Mouse (Mus musculus) stomach, embryonic 15.5 days (tissue): ENCODE measurements around the gene Qrfpr. TPM values are rescaled to one million over a fixed set of nuclear protein-coding genes. Genes with fewer than 3 reads are reported as not detected.

Experiments used
- ATAC-seq: fragments of 200-750 bp; cut with Nextera tagmentation; 2 replicates; pipeline ENCODE4 v1.8.0; 2017; ENCODE audit warnings: low read depth, moderate number of reproducible peaks, moderate TSS enrichment; ENCODE audit not compliant: insufficient read depth, low FRiP score
- H3K27ac ChIP-seq: fragments of 300-500 bp; sonication (generic); 2 replicates; pipeline ENCODE4 v1.5.1; 2015; ENCODE audit warnings: mild to moderate bottlenecking, inconsistent platforms
- H3K27me3 ChIP-seq: fragments of 300-500 bp; sonication (generic); replicated peaks from 2 replicates; pipeline ENCODE4 v1.6.1; 2015; ENCODE audit warnings: inconsistent platforms
- H3K36me3 ChIP-seq: fragments of 300-500 bp; sonication (generic); 2 replicates; pipeline ENCODE4 v1.6.1; 2015; ENCODE audit warnings: inconsistent platforms
- H3K4me1 ChIP-seq: fragments of 300-500 bp; sonication (generic); 2 replicates; pipeline ENCODE4 v1.6.1; 2015; ENCODE audit warnings: inconsistent platforms
- H3K4me2 ChIP-seq: fragments of 300-500 bp; sonication (generic); 2 replicates; pipeline ENCODE4 v1.6.1; 2015; ENCODE audit warnings: mild to moderate bottlenecking, inconsistent platforms
- H3K4me3 ChIP-seq: fragments of 300-500 bp; sonication (generic); replicated peaks from 2 replicates; pipeline ENCODE4 v1.5.1; 2015; ENCODE audit warnings: inconsistent platforms
- H3K9ac ChIP-seq: fragments of 300-500 bp; sonication (generic); 2 replicates; pipeline ENCODE4 v1.6.1; 2015; ENCODE audit warnings: inconsistent platforms
- H3K9me3 ChIP-seq: fragments of 300-500 bp; sonication (generic); 2 replicates; pipeline ENCODE4 v1.6.1; 2016; ENCODE audit warnings: inconsistent platforms
- WGBS: fragments of 180-500 bp; shearing (Covaris S2); methylation state at CpG from one replicate; pipeline ENCODE4 v1.1.7; 2015; 5-methylcytosine and 5-hydroxymethylcytosine counted together
- polyA plus RNA-seq: library from polyadenylated mRNA; unstranded; fragments of >200 nt; fragmentation: Nextera tagmentation; extraction: Ambion mirVana; gene quantifications from 2 replicates; pipeline ENCODE4 v1.2.1, GENCODE M21; 2015

The Qrfpr gene
- polyA plus RNA-seq, 1 experiment from 2014 or later: 0.12 TPM

DNA sequence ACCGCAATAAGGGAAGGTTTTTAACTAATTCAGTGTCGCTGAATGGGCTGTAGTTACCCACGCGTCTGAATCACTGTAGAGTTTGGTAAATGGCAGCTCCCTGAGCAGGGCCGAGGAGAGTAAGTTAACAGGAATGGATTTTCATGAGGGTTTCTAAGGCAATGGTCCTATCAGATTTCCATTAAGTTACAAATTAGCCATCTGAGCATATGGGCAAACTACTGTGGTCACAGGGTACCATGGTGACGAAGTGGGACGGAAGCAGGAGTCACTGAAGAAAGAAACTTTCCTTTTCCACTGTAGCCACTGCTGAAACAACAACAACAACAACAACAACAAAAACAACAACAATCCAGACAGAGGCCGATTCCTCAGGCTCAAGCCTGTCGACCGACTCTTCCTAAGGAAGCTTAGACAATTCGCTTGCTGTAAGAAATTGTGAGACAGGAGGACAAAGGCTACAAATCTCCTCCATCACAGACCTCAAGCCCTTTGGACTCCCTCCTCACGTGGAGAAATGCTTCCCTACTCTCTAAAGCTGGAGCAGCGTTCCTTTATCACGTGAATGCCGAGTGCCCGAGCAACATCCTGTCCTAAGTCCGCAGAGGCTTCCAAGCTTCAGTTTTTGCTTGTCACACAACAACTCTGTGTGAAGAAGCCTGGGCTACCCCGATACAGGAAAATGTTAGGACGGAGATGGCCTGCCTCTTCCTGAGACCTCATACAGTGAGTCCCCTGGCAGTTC, 14.4 kb downstream of the Qrfpr start:
- Histone ChIP-seq H3K27me3 (no peaks in the 10 kb centered on the region), H3K9ac (no peak overlapping the region), H3K36me3 (no peaks in the 10 kb centered on the region), H3K9me3 (no peaks in the 10 kb centered on the region), H3K4me2 (no peak overlapping the region), H3K4me3 (no peak overlapping the region), H3K27ac (no peak overlapping the region), H3K4me1 (no peaks in the 10 kb centered on the region)
- 69% methylated on average over 19 of the region's 19 CpGs for WGBS
- no peak for ATAC-seq

GRCm38 (mm10) chr3:36202932-36203331, 19.2 kb downstream of the Qrfpr start:
- no peak for ATAC-seq
- 68% methylated on average over 7 of the region's 7 CpGs for WGBS
- no peaks in the 10 kb centered on the region for H3K4me1 ChIP-seq

GRCm38 (mm10) chr3:36201098-36201497, 21.0 kb downstream of the Qrfpr start:
- no peaks in the 10 kb centered on the region for H3K36me3 ChIP-seq

More at GRCm38 (mm10) chr3:36202932-36203331, 19.2 kb downstream of the Qrfpr start:
- no peak overlapping the region for H3K4me3 ChIP-seq
- no peak overlapping the region for H3K27ac ChIP-seq
- no peaks in the 10 kb centered on the region for H3K27me3 ChIP-seq
- no peaks in the 10 kb centered on the region for H3K9me3 ChIP-seq
- H3K36me3 ChIP-seq: no peaks in the 10 kb centered on the region
- H3K4me2 ChIP-seq: no peak overlapping the region
- no peak overlapping the region for H3K9ac ChIP-seq

DNA sequence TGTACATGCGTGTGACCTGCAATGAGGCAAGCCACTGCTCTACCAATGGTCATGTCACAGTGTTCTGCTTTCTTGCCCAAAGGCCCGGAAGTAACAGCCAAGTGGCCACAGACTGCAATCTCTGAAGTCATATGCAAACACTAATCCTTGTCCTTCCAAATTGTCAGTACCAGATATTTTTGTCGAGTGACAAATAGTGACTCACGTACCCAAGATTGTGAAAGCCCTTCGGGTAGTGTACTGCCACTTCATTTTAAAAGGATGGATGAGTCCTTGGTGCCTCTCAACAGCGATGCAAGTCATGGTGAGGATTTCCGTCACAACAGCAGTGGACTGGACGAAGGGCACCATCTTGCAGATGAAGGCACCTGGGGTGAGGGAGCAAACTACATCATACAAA, 32.9 kb downstream of the Qrfpr start:
- WGBS: 85% methylated on average over 8 of the region's 8 CpGs
- Histone ChIP-seq H3K9ac (no peak overlapping the region), H3K4me3 (no peak overlapping the region), H3K27ac (no peak overlapping the region), H3K9me3 (no peaks in the 10 kb centered on the region), H3K4me1 (no peaks in the 10 kb centered on the region), H3K27me3 (no peaks in the 10 kb centered on the region), H3K36me3 (no peaks in the 10 kb centered on the region), H3K4me2 (no peak overlapping the region)
- no peak for ATAC-seq

More at GRCm38 (mm10) chr3:36201098-36201497, 21.0 kb downstream of the Qrfpr start:
- Histone ChIP-seq H3K9ac (no peak overlapping the region), H3K9me3 (no peaks in the 10 kb centered on the region), H3K4me3 (no peak overlapping the region), H3K27ac (no peak overlapping the region), H3K4me2 (no peak overlapping the region), H3K27me3 (no peaks in the 10 kb centered on the region), H3K4me1 (no peaks in the 10 kb centered on the region)
- 47% methylated on average over 5 of the region's 5 CpGs for WGBS
- no peak for ATAC-seq

GRCm38 (mm10) chr3:36186510-36186909, 35.6 kb downstream of the Qrfpr start:
- no peak overlapping the region for H3K4me3 ChIP-seq
- no peaks in the 10 kb centered on the region for H3K27me3 ChIP-seq
- no peaks in the 10 kb centered on the region for H3K9me3 ChIP-seq
- no peaks in the 10 kb centered on the region for H3K36me3 ChIP-seq
- H3K27ac ChIP-seq: no peak overlapping the region
- 80% methylated on average over 4 of the region's 4 CpGs for WGBS
- no peaks in the 10 kb centered on the region for H3K4me1 ChIP-seq
- H3K9ac ChIP-seq: no peak overlapping the region
- no peak overlapping the region for H3K4me2 ChIP-seq
- ATAC-seq: no peak

DNA sequence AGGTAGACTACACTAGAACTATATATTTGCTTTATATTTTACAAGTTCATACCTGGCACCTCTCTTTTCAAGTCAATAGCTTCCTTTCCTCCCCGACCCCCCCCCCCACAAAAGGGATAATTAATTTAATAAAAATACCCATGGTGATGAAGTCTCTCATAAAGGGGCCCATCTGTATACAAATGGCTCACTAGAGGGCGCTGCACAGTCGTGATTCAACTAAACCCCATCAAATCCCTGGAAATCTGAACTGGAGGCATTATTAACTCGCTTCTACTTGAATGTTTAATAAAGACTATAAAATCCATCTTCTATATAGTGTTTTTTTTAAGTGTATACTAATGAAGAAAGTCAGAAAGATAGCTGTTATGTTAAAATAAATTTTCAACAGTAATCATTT, 40.6 kb downstream of the Qrfpr start:
- no peak overlapping the region for H3K4me2 ChIP-seq
- no peak overlapping the region for H3K9ac ChIP-seq
- no peaks in the 10 kb centered on the region for H3K27me3 ChIP-seq
- H3K27ac ChIP-seq: no peak overlapping the region
- H3K9me3 ChIP-seq: no peaks in the 10 kb centered on the region
- 9% methylated on average over 4 of the region's 4 CpGs for WGBS
- no peak overlapping the region for H3K4me3 ChIP-seq
- H3K36me3 ChIP-seq: no peaks in the 10 kb centered on the region
- H3K4me1 ChIP-seq: no peaks in the 10 kb centered on the region
- ATAC-seq: no peak

DNA sequence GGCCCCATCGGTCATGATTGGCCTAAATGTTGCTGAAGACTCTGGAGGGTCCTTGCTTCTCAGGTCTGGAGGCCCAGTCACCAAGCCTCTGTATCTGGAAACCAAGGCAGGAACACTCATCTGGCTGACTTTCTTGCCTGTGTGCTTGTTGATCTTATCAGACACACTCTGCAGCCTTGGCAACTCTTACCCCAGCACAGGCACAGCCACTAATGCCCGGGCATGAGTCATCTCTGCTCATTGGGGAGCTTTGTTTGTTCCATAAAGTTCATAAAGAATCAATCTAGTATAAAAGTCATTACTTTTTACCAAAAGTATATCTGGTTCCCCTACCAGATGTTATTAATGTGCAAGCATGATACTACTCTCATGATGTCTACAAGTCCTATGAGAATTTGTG, 48.4 kb downstream of the Qrfpr start:
- no peak for ATAC-seq
- H3K9ac ChIP-seq: no peak overlapping the region
- no peaks in the 10 kb centered on the region for H3K4me1 ChIP-seq
- WGBS: 78% methylated on average over 2 of the region's 2 CpGs
- no peaks in the 10 kb centered on the region for H3K27me3 ChIP-seq
- no peaks in the 10 kb centered on the region for H3K36me3 ChIP-seq
- no peak overlapping the region for H3K4me3 ChIP-seq
- H3K4me2 ChIP-seq: no peak overlapping the region
- H3K27ac ChIP-seq: no peak overlapping the region
- no peaks in the 10 kb centered on the region for H3K9me3 ChIP-seq

GRCm38 (mm10) chr3:36171348-36171747, 50.8 kb downstream of the Qrfpr start:
- Histone ChIP-seq H3K9ac (no peak overlapping the region), H3K4me3 (no peak overlapping the region), H3K27me3 (no peaks in the 10 kb centered on the region), H3K4me1 (no peaks in the 10 kb centered on the region), H3K4me2 (no peak overlapping the region), H3K36me3 (0 out of 2 replicates have a peak, but pooled peaks cover 5% of the 10 kb centered on the region), H3K9me3 (no peaks in the 10 kb centered on the region), H3K27ac (no peak overlapping the region)
- WGBS: 90% methylated on average over 1 of the region's 1 CpGs
- ATAC-seq: no peak

GRCm38 (mm10) chr3:36170670-36171210, 51.4 kb downstream of the Qrfpr start:
- H3K4me2 ChIP-seq: no peak overlapping the region
- WGBS: 96% methylated on average over 1 of the region's 1 CpGs
- no peak overlapping the region for H3K4me3 ChIP-seq
- H3K27ac ChIP-seq: no peak overlapping the region
- no peaks in the 10 kb centered on the region for H3K4me1 ChIP-seq
- no peak overlapping the region for H3K9ac ChIP-seq
- no peak for ATAC-seq
- peaks cover 8% of the 10 kb centered on the region for H3K36me3 ChIP-seq
- no peaks in the 10 kb centered on the region for H3K9me3 ChIP-seq
- H3K27me3 ChIP-seq: no peaks in the 10 kb centered on the region

DNA sequence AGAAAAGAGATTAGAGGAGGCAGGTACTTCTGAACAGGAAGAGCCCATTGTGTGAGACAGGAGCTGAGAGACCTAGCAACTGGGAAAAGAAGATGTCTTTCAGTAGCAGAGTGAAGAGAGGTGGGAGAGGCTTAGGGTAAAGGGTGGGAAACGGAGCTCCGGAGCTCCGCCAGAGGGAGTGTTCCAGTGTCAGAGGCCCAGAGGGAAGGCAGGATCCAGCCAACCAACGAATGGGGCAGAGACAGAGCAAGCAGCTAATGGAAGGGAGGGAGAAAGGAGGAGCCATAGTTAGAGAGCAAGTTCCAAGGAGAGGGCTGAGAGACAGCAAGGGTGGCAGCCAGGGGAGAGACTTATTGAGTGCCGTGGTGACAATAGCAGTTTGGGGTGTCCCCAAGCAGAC, 66.8 kb downstream of the Qrfpr start:
- Histone ChIP-seq H3K9me3 (no peaks in the 10 kb centered on the region), H3K4me2 (no peak overlapping the region), H3K27me3 (no peaks in the 10 kb centered on the region), H3K36me3 (peaks cover 9% of the 10 kb centered on the region), H3K9ac (no peak overlapping the region), H3K4me3 (no peak overlapping the region), H3K27ac (no peak overlapping the region), H3K4me1 (peaks cover 9% of the 10 kb centered on the region)
- ATAC-seq: no peak
- WGBS: 24% methylated on average over 5 of the region's 5 CpGs

GRCm38 (mm10) chr3:36150934-36151686, 71.0 kb downstream of the Qrfpr start, which contains the start of gene D3Ertd254e:
D3Ertd254e (plus strand) TSS chr3:36151017.
- Histone ChIP-seq H3K4me3 (peak within 1 kb of the TSS; percentile 70), H3K9ac (peak within 1 kb of the TSS; percentile 84), H3K27me3 (no peaks in the 10 kb centered on the region), H3K9me3 (no peaks in the 10 kb centered on the region), H3K36me3 (no peaks in the 10 kb centered on the region), H3K4me1 (peaks cover 9% of the 10 kb centered on the region), H3K4me2 (peak within 1 kb of the TSS; percentile 71), H3K27ac (peak within 1 kb of the TSS; percentile 82)
- WGBS: under 1% methylated on average over 53 of the region's 54 CpGs
- ATAC-seq: peak; percentile 100

- Histone ChIP-seq H3K27me3 (no peaks in the 10 kb centered on the region), H3K4me2 (peak overlapping the region; percentile 71), H3K36me3 (no peaks in the 10 kb centered on the region), H3K4me3 (peak overlapping the region; percentile 70), H3K9ac (no peak overlapping the region), H3K27ac (no peak overlapping the region), H3K4me1 (peaks cover 9% of the 10 kb centered on the region), H3K9me3 (no peaks in the 10 kb centered on the region)
- no peak for ATAC-seq
- 6% methylated on average over 1 of the region's 1 CpGs for WGBS
Measured at GRCm38 (mm10) chr3:36150537-36150933, 71.6 kb downstream of the Qrfpr start.
